In the genomic region with DNA sequence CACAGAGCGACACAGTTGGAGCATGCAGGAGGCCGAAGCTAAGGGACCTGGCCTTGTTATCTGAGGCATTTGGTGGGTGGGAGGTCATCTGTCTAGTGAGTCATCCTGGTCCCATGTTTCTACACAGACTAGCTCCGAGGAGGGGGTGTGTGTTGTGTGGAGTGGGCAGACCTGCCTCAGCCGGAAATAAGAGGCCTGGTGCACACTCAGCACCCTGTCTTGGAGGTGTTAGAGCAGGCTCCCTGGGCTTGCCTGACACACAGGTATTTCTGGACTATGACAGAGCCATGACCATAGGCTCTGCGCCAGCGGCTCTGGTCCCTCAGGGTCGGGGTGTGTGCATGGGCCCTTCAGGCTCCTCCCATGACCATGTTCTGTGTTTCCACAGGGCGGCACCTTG, we compare ENCODE assay signal across 12 mouse cellular contexts. TPM values are rescaled to one million over a fixed set of nuclear protein-coding genes. Genes with fewer than 3 reads are reported as not detected.
A peak's percentile ranks its signal among the peaks of the same experiment; 100 is the strongest.
DNase-seq lines count a peak whose midpoint lies in the region; ATAC-seq lines count a peak whose summit lies in the region.
"Had no signal": no experiment of that assay in that cellular context is flagged by ENCODE, and none has a peak within 500 bp of the region (broad histone marks: within the 10 kb centered on the region; RNA-seq: fewer than 3 reads in every experiment).

No protein-coding gene starts in this region.

- peak; percentile 48 for DNase-seq in gastrocnemius, adult 18-20 months (ENCODE audit: low spot score)
- DNase-seq in gastrocnemius, postnatal 10 days, result no peak
- peak; percentile 79 for DNase-seq in urinary bladder, postnatal 14 days (ENCODE audit: low spot score)
- DNase-seq in urinary bladder, adult 2 months (ENCODE audit: low spot score), result no peak
- peak; percentile 49 to 73 for DNase-seq in heart, postnatal 14 days
- no peak for DNase-seq in cerebellum, adult 11-12 months
- DNase-seq: right cerebral cortex, postnatal 4 days; thymus, postnatal 4 days had no signal

- ATAC-seq in inflammation-experienced regulatory T-cells, adult 6 months, result no peak
- ATAC-seq in erythroblast, adult 5-6 weeks (replicated peaks; ENCODE audit: low FRiP score, poor library complexity, severe bottlenecking), result no peak
- ATAC-seq: forebrain, embryonic 15.5 days; Patski had no signal

- intact Hi-C loops in heart, postnatal 14 days (cut with DNase I), result no loop called here

RNA-seq across cellular contexts. Expression of a gene that starts 21.4 kb away (rescaled TPM):
- total RNA-seq in gastrocnemius, adult 18-20 months (2021), result 10 to 100 TPM; 17.7 to 19.0 TPM
- total RNA-seq in gastrocnemius, postnatal 10 days (2021), result 10 to 100 TPM; 61.4 to 76.9 TPM
- polyA plus RNA-seq in urinary bladder, adult 2 months (2012; rRNA removed), result 11.7 and 12.0 TPM in 2 replicates
- total RNA-seq in heart, postnatal 14 days (2021), result 10 to 100 TPM; 42.9 to 44.5 TPM
- 1 to 10 TPM in 2 of 3 experiments, under 1 TPM in 1; 0.59 to 1.4 (median 1.4) TPM for polyA plus RNA-seq in inflammation-experienced regulatory T-cells, adult 6 months (2017; shearing (Covaris generic))
- 4.6 TPM in 1 of 2 replicates, not detected in the other for total RNA-seq in erythroblast, adult 5-6 weeks (2015; ENCODE audit: low replicate concordance)
- total RNA-seq in erythroblast, adult 5-6 weeks (2017; ENCODE audit: low replicate concordance), result 2.2 and 4.6 TPM in 2 replicates

RNA-seq across cellular contexts. Expression of a gene that starts 46.8 kb away (rescaled TPM):
- 10 to 100 TPM; 27.5 to 35.0 TPM for total RNA-seq in gastrocnemius, adult 18-20 months (2021)
- total RNA-seq in gastrocnemius, postnatal 10 days (2021), result 10 to 100 TPM; 63.5 to 69.0 TPM
- 28.0 and 61.1 TPM in 2 replicates for polyA plus RNA-seq in urinary bladder, adult 2 months (2012; rRNA removed)
- total RNA-seq in heart, postnatal 14 days (2021), result 10 to 100 TPM; 76.7 to 82.1 TPM
- 1 to 10 TPM; 5.4 to 7.5 (median 6.3) TPM for polyA plus RNA-seq in inflammation-experienced regulatory T-cells, adult 6 months (2017; shearing (Covaris generic))
- total RNA-seq in erythroblast, adult 5-6 weeks (2015; ENCODE audit: low replicate concordance), result 0.58 and 1.3 TPM in 2 replicates
- total RNA-seq in erythroblast, adult 5-6 weeks (2017; ENCODE audit: low replicate concordance), result 1.8 and 2.4 TPM in 2 replicates

RNA-seq across cellular contexts. Expression of a gene that starts 54.4 kb away (rescaled TPM):
- 10 to 100 TPM; 13.1 to 14.1 TPM for total RNA-seq in gastrocnemius, adult 18-20 months (2021)
- 10 to 100 TPM; 17.0 to 21.5 TPM for total RNA-seq in gastrocnemius, postnatal 10 days (2021)
- polyA plus RNA-seq in urinary bladder, adult 2 months (2012; rRNA removed), result 16.8 and 19.0 TPM in 2 replicates
- total RNA-seq in heart, postnatal 14 days (2021), result 10 to 100 TPM; 55.4 to 55.8 TPM
- polyA plus RNA-seq in inflammation-experienced regulatory T-cells, adult 6 months (2017; shearing (Covaris generic)), result 10 to 100 TPM; 26.0 to 43.4 (median 28.2) TPM
- 4.8 and 5.4 TPM in 2 replicates for total RNA-seq in erythroblast, adult 5-6 weeks (2015; ENCODE audit: low replicate concordance)
- 6.1 and 23.2 TPM in 2 replicates for total RNA-seq in erythroblast, adult 5-6 weeks (2017; ENCODE audit: low replicate concordance)

RNA-seq across cellular contexts. Expression of a gene that starts 54.4 kb away (rescaled TPM):
- 10 to 100 TPM; 33.1 to 33.5 TPM for total RNA-seq in gastrocnemius, adult 18-20 months (2021)
- total RNA-seq in gastrocnemius, postnatal 10 days (2021), result 10 to 100 TPM; 16.0 to 16.1 TPM
- 11.6 and 11.8 TPM in 2 replicates for polyA plus RNA-seq in urinary bladder, adult 2 months (2012; rRNA removed)
- total RNA-seq in heart, postnatal 14 days (2021), result 10 to 100 TPM; 20.8 to 23.4 TPM
- 1 to 10 TPM; 6.2 to 6.9 (median 6.3) TPM for polyA plus RNA-seq in inflammation-experienced regulatory T-cells, adult 6 months (2017; shearing (Covaris generic))
- 0.58 and 3.1 TPM in 2 replicates for total RNA-seq in erythroblast, adult 5-6 weeks (2015; ENCODE audit: low replicate concordance)
- total RNA-seq in erythroblast, adult 5-6 weeks (2017; ENCODE audit: low replicate concordance), result 0.84 and 1.2 TPM in 2 replicates

Comparison
In these comparisons a context has a peak if more than half of its experiments do, and no peak if none do; other contexts are left out.
1. DNase-seq: peak in gastrocnemius, adult 18-20 months (single experiment), urinary bladder, postnatal 14 days (single experiment) and heart, postnatal 14 days (2 of 2); none in gastrocnemius, postnatal 10 days (single experiment), urinary bladder, adult 2 months (single experiment) and cerebellum, adult 11-12 months (single experiment).
2. RNA of a gene that starts 46.8 kb away (total RNA-seq): 76.7 to 82.1 TPM in heart, postnatal 14 days, 63.5 to 69.0 TPM in gastrocnemius, postnatal 10 days and 27.5 to 35.0 TPM in gastrocnemius, adult 18-20 months; 0.58 to 2.4 TPM in erythroblast, adult 5-6 weeks; every median in the first group is over 4 times any median in the second.